ENCODE assay signal across 8 mouse cellular contexts in the genomic region with DNA sequence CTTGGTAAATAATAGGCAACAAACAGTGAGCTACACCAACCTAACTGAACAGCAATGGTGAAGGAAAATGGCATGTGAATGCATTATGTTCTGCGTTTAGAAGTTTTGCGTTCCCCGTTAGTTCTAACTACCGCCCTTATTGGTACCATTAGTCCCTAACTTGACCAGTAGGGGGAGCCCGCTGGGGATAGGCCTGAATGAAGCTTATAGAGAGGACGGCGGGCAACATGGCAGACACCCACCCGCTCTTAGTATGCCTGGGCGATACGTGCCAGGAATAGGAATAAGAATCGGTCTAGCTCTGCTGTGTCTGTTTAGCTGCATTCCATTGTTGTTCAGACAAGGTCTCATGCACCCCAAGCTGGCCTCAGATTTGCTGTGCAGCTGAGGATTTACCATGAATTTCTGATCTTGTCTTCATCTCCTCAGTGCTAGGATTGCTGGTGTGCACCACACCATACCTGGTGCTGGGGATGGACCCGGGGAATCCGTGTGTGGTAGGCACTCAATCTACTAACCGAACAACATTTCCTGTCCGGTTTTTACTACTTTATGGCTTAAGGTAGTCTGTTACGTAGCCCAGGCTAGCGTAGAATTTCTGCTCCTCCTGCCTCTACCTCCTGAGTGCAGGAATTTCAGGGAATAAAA. TPM values are rescaled to one million over a fixed set of nuclear protein-coding genes. Genes with fewer than 3 reads are reported as not detected.
DNase-seq lines count a peak whose midpoint lies in the region; ATAC-seq lines count a peak whose summit lies in the region.

No protein-coding gene starts in this region.

- peaks cover 6% of the 10 kb centered on the region for H3K4me1 ChIP-seq in lung, embryonic 16.5 days (replicated peaks; ENCODE audit: control insufficient read depth, insufficient read depth, low read length)
- H3K4me1 ChIP-seq in embryonic facial prominence, embryonic 13.5 days, result no peaks in the 10 kb centered on the region
- H3K4me1 ChIP-seq in limb, embryonic 10.5 days, result no peaks in the 10 kb centered on the region
- no peaks in the 10 kb centered on the region; the same call in 1 of the 2 replicates for H3K4me1 ChIP-seq in neural tube, embryonic 13.5 days (replicated peaks)

- ATAC-seq in lung, embryonic 16.5 days (ENCODE audit: low read depth), result peak; percentile 35; the same call in 1 of the 2 replicates
- ATAC-seq in embryonic facial prominence, embryonic 13.5 days (ENCODE audit: insufficient number of reproducible peaks, insufficient read depth, low FRiP score, low TSS enrichment, low read depth), result no peak
- peak; percentile 73 for ATAC-seq in neural tube, embryonic 13.5 days (ENCODE audit: low read depth)

- H3K36me3 ChIP-seq in lung, embryonic 16.5 days (ENCODE audit: control insufficient read depth, insufficient read depth, low read length), result no peaks in the 10 kb centered on the region
- no peaks in the 10 kb centered on the region for H3K36me3 ChIP-seq in embryonic facial prominence, embryonic 13.5 days
- H3K36me3 ChIP-seq in limb, embryonic 10.5 days, result no peaks in the 10 kb centered on the region
- H3K36me3 ChIP-seq in neural tube, embryonic 13.5 days, result no peaks in the 10 kb centered on the region

- no peak overlapping the region for H3K9ac ChIP-seq in lung, embryonic 16.5 days (ENCODE audit: low read length)
- no peak overlapping the region for H3K9ac ChIP-seq in embryonic facial prominence, embryonic 13.5 days
- no peak overlapping the region for H3K9ac ChIP-seq in neural tube, embryonic 13.5 days

- H3K9me3 ChIP-seq in lung, embryonic 16.5 days (ENCODE audit: control insufficient read depth, low read length), result no peaks in the 10 kb centered on the region; the same call in 1 of the 2 replicates
- no peaks in the 10 kb centered on the region for H3K9me3 ChIP-seq in embryonic facial prominence, embryonic 13.5 days
- no peaks in the 10 kb centered on the region for H3K9me3 ChIP-seq in limb, embryonic 10.5 days (replicated peaks)
- no peaks in the 10 kb centered on the region for H3K9me3 ChIP-seq in neural tube, embryonic 13.5 days

- no peak overlapping the region for H3K4me3 ChIP-seq in lung, embryonic 16.5 days (ENCODE audit: low read length)
- H3K4me3 ChIP-seq in embryonic facial prominence, embryonic 13.5 days, result no peak overlapping the region
- no peak overlapping the region for H3K4me3 ChIP-seq in limb, embryonic 10.5 days
- H3K4me3 ChIP-seq in neural tube, embryonic 13.5 days, result no peak overlapping the region

- H3K4me2 ChIP-seq in lung, embryonic 16.5 days (ENCODE audit: low read depth, low read length), result no peak overlapping the region
- peak overlapping the region; percentile 11; the same call in 1 of the 2 replicates for H3K4me2 ChIP-seq in embryonic facial prominence, embryonic 13.5 days
- peak overlapping the region; percentile 7; the same call in 1 of the 2 replicates for H3K4me2 ChIP-seq in neural tube, embryonic 13.5 days

- H3K27ac ChIP-seq in lung, embryonic 16.5 days (ENCODE audit: low read length), result no peak overlapping the region
- no peak overlapping the region for H3K27ac ChIP-seq in embryonic facial prominence, embryonic 13.5 days
- H3K27ac ChIP-seq in limb, embryonic 10.5 days, result no peak overlapping the region
- H3K27ac ChIP-seq in neural tube, embryonic 13.5 days (replicated peaks), result no peak overlapping the region

- WGBS in lung, embryonic 16.5 days, result 55% methylated on average over 17 of the region's 17 CpGs
- 51% methylated on average over 17 of the region's 17 CpGs for WGBS in embryonic facial prominence, embryonic 13.5 days
- WGBS in limb, embryonic 10.5 days, result 56% methylated on average over 17 of the region's 17 CpGs
- WGBS in neural tube, embryonic 13.5 days, result 53% methylated on average over 17 of the region's 17 CpGs

- no peaks in the 10 kb centered on the region for H3K27me3 ChIP-seq in lung, embryonic 16.5 days (ENCODE audit: control insufficient read depth, insufficient read depth, low read depth, low read length)
- H3K27me3 ChIP-seq in embryonic facial prominence, embryonic 13.5 days, result no peaks in the 10 kb centered on the region
- H3K27me3 ChIP-seq in limb, embryonic 10.5 days (ENCODE audit: low read depth, poor library complexity, severe bottlenecking), result peaks cover 3% of the 10 kb centered on the region; the same call in 1 of the 2 replicates
- no peaks in the 10 kb centered on the region for H3K27me3 ChIP-seq in neural tube, embryonic 13.5 days

- DNase-seq in adrenal gland, postnatal 10 days, result peak; percentile 39
- no peak for DNase-seq in adrenal gland, adult 8-10 months
- DNase-seq in lung, postnatal 25 days (ENCODE audit: low spot score), result no peak
- peak; percentile 60 for DNase-seq in limb, embryonic 10.5 days (ENCODE audit: low spot score)
- no peak for DNase-seq in gastrocnemius, adult 8-10 months (ENCODE audit: low spot score in 2 of 2)

RNA-seq across cellular contexts. Expression of a gene that starts 21.3 kb away (rescaled TPM):
- total RNA-seq in adrenal gland, postnatal 10 days (2021), result 100 to 1,000 TPM; 160 to 178 TPM
- 100 to 1,000 TPM in 2 of 4 experiments, 10 to 100 TPM in 2; 57.4 to 113 (median 98.9) TPM for total RNA-seq in adrenal gland, adult 8-10 months (2022)
- polyA plus RNA-seq in lung, embryonic 16.5 days (2015; fragmentation: Nextera tagmentation; extraction: Ambion mirVana), result 276 and 304 TPM in 2 replicates
- polyA plus RNA-seq in embryonic facial prominence, embryonic 13.5 days (2015; fragmentation: Nextera tagmentation; extraction: Ambion mirVana), result 119 and 127 TPM in 2 replicates
- 118 and 128 TPM in 2 replicates for polyA plus RNA-seq in limb, embryonic 10.5 days (2016; fragmentation: Nextera tagmentation; extraction: Ambion mirVana)
- 85.0 and 85.5 TPM in 2 replicates for polyA plus RNA-seq in neural tube, embryonic 13.5 days (2015; fragmentation: Nextera tagmentation; extraction: Ambion mirVana)
- total RNA-seq in gastrocnemius, adult 8-10 months (2022), result 100 to 1,000 TPM; 229 to 294 (median 246) TPM

Comparison
In these comparisons a context has a peak if more than half of its experiments do, and no peak if none do; other contexts are left out.
1. DNase-seq: peak in adrenal gland, postnatal 10 days (single experiment) and limb, embryonic 10.5 days (single experiment); none in adrenal gland, adult 8-10 months (single experiment), lung, postnatal 25 days (single experiment) and gastrocnemius, adult 8-10 months (0 of 2).